Mouse (Mus musculus): ENCODE measurements around the gene Fam213a.

- TF ChIP-seq EP300 (IDR thresholded peaks at IDR 0.05; ENCODE audit: low read depth) (no peak), CTCF (IDR thresholded peaks at IDR 0.05; ENCODE audit: low read depth) (no peak)
These were observed 9.1 kb downstream of the Fam213a start for GRCm38 (mm10) chr14:41004201-41005141.

Measured in liver, embryonic 14.5 days (tissue).